Mouse (Mus musculus) hindbrain, embryonic 12.5 days (tissue): Measurements from ENCODE around the gene Dbn1. TPM values are rescaled to one million over a fixed set of nuclear protein-coding genes. Genes with fewer than 3 reads are reported as not detected.
"Not testable (repeated sequence)": the region's sequence is repeated elsewhere in the genome, so short reads cannot be mapped to it uniquely, and the experiment has no call there.

Experiments used
- ATAC-seq: fragments of 200-750 bp; cut with Nextera tagmentation; 2 replicates; pipeline ENCODE4 v1.8.0; 2017; ENCODE audit warnings: moderate TSS enrichment; ENCODE audit not compliant: low FRiP score
- H3K27ac ChIP-seq: fragments of 300-500 bp; sonication (generic); 2 replicates; pipeline ENCODE4 v1.5.1; 2016; ENCODE audit warnings: mild to moderate bottlenecking
- H3K27me3 ChIP-seq: fragments of 300-500 bp; sonication (generic); 2 replicates; pipeline ENCODE4 v1.6.1; 2016; ENCODE audit warnings: mild to moderate bottlenecking
- H3K36me3 ChIP-seq: fragments of 300-500 bp; sonication (generic); 2 replicates; pipeline ENCODE4 v1.6.1; 2016; ENCODE audit warnings: mild to moderate bottlenecking
- H3K4me1 ChIP-seq: fragments of 300-500 bp; sonication (generic); 2 replicates; pipeline ENCODE4 v1.6.1; 2016
- H3K4me2 ChIP-seq: fragments of 300-500 bp; sonication (generic); replicated peaks from 2 replicates; pipeline ENCODE4 v1.6.1; 2016; ENCODE audit warnings: mild to moderate bottlenecking
- H3K4me3 ChIP-seq: fragments of 300-500 bp; sonication (generic); 2 replicates; pipeline ENCODE4 v1.5.1; 2016; ENCODE audit warnings: mild to moderate bottlenecking
- H3K9ac ChIP-seq: fragments of 300-500 bp; sonication (generic); 2 replicates; pipeline ENCODE4 v1.6.1; 2016; ENCODE audit warnings: mild to moderate bottlenecking, moderate library complexity
- H3K9me3 ChIP-seq: fragments of 300-500 bp; sonication (generic); replicated peaks from 2 replicates; pipeline ENCODE4 v1.6.1; 2016; ENCODE audit warnings: mild to moderate bottlenecking
- WGBS: fragments of 180-500 bp; shearing (Covaris S2); methylation state at CpG from one replicate; pipeline ENCODE4 v1.1.7; 2016; 5-methylcytosine and 5-hydroxymethylcytosine counted together
- microRNA-seq: library from miRNA; unstranded; fragments of <30 nt; microRNA quantifications from one replicate; pipeline ENCODE4, GENCODE M21; 2017
- polyA plus RNA-seq: library from polyadenylated mRNA; unstranded; fragments of >200 nt; fragmentation: Nextera tagmentation; extraction: Ambion mirVana; gene quantifications from 2 replicates; pipeline ENCODE4 v1.2.1, GENCODE M21; 2016

Gene Dbn1
- polyA plus RNA-seq, 1 experiment from 2014 or later: 585 TPM

DNA sequence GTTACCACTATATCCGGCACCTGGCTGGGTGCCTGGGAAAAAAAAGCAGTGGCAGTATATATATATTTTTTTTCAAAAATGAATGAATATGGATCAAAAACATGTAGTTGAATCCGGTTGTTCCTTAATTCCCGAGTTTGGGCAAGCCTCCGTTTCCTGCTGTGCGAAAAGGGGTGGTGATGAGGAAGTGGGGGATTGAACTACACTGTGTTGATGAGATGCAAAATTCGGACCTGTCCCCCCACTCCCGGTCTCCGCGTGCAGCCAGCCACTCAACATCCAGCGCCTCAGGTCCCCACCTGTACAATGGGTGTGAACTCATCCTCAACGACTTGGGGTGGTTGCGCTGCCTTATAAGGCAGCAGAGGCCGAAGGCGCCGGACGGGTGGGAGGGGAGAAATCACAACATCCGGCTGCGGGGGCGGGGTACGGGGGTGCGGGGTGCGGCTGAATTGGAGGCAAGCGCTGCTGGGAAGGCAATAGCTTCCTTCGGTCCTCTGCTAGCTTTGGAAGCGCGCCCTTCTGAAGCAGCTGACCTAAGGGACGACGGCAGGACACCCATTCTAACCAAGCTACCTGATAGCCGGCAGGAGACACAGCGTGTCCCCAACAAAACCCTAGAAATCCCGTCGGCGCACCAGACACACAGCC lies 43.5 kb downstream of the Dbn1 start:
- Histone ChIP-seq H3K9me3 (no peaks in the 10 kb centered on the region), H3K36me3 (no peaks in the 10 kb centered on the region), H3K27ac (peak overlapping the region; percentile 96), H3K4me1 (peaks cover 30% of the 10 kb centered on the region), H3K27me3 (no peaks in the 10 kb centered on the region), H3K4me3 (peak overlapping the region; percentile 87), H3K9ac (peak overlapping the region; percentile 73), H3K4me2 (peak overlapping the region; percentile 87)
- ATAC-seq: peak; percentile 80
- 1% methylated on average over 33 of the region's 33 CpGs for WGBS

DNA sequence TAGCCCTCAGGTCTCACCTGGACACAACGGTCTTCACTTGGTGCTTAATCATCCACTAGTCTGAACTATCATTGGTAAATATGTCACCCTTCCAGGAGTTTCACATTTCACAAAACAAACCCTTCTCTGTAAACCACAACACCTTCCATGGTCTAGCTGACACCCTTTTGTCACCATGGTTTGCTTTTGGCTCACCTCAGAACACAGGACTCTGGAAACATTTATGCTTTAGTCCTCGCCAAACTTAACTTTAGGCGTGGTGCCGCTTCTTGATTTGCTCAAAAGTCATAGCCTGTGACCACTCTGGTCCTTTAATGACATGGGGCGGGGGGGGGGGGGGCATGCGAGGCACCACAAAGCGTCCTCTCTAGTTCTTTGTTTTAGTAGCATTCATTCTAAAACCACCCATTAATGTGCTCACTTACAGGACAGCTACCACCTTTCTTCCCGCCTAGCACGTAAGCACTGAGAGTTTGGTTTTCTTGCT lies 44.1 kb downstream of the Dbn1 start:
- no peak for ATAC-seq

DNA sequence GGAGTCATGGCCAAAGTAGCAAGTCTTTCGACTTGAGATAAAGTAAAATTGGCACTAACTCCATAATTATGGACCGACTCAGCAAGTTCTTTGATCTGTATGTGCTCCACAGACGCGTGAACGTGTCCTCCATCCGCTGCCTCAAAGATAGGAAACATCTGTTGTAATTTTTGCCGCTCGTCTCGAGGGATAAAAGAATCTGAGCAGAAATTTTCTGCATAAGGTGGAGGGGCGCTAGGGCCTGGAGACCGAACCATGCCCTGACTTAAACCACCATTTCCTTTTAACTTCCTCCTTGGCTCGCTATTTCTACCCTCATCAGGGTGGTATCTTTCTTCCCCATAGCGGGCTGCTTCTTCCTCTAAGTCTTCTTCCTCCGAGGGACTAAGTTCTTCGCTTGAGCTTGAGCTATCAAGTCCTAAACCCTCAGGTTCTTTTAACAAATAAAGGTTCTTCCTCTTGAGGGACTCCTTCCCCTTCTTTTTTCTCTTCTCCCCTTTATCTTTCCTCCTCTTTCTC lies 50.7 kb downstream of the Dbn1 start:
- WGBS: 86% methylated on average over 15 of the region's 15 CpGs
- not testable (repeated sequence) for H3K27ac ChIP-seq, H3K4me3 ChIP-seq

More for the DNA sequence above, 44.1 kb downstream of the Dbn1 start:
- peaks cover 30% of the 10 kb centered on the region for H3K4me1 ChIP-seq
- H3K27me3 ChIP-seq: no peaks in the 10 kb centered on the region
- peak overlapping the region; percentile 96 for H3K27ac ChIP-seq
- H3K4me2 ChIP-seq: peak overlapping the region; percentile 87
- no peaks in the 10 kb centered on the region for H3K36me3 ChIP-seq
- WGBS: 48% methylated on average over 9 of the region's 9 CpGs
- H3K9me3 ChIP-seq: no peaks in the 10 kb centered on the region
- H3K4me3 ChIP-seq: peak overlapping the region; percentile 87
- peak overlapping the region; percentile 73; the same call in 1 of the 2 replicates for H3K9ac ChIP-seq

DNA sequence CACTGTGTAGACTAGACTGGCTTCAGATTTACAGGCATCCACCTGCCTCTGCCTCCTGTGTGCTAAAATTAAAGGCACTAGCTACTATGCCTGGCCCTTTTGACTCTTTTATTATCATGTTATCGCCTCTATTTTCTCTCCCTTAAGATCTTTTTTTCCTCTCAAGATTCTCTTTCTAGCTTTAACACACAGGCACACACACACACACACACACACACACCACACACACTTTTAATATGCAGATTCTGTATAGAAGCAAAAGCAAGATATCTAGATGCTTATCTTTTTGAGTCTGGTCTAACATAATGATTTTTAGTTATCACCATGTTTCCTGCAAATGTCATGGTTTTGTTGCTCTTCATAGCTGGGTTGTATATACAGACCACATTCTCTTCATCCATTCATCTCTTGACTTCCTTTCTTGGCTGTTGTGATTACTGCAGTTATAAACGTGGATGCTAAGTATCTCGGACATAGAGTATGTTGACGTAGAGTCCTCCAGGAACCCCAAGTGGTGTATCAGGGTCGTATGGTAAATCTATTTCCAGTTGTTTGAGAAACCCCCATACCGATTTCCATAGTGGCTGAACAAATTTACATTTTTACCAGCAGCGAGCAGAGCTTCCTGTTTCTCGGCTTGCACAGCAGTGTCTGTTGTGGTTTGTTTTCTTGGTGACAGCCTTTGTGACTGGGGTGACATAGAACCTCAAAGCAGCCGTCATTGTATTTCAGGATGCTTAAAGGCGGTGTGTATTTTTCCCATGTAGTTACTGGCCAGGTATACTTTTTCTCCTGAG lies 55.8 kb downstream of the Dbn1 start:
- no peaks in the 10 kb centered on the region for H3K36me3 ChIP-seq
- H3K27ac ChIP-seq: no peak overlapping the region
- ATAC-seq: no peak
- H3K4me2 ChIP-seq: no peak overlapping the region
- 0 out of 2 replicates have a peak, but pooled peaks cover 6% of the 10 kb centered on the region for H3K9me3 ChIP-seq
- no peaks in the 10 kb centered on the region for H3K27me3 ChIP-seq
- no peaks in the 10 kb centered on the region for H3K4me1 ChIP-seq
- no peak overlapping the region for H3K4me3 ChIP-seq
- 75% methylated on average over 10 of the region's 10 CpGs for WGBS
- H3K9ac ChIP-seq: no peak overlapping the region

More for the DNA sequence above, 50.7 kb downstream of the Dbn1 start:
- H3K9me3 ChIP-seq: peaks cover 11% of the 10 kb centered on the region
- ATAC-seq, H3K9ac ChIP-seq, H3K36me3 ChIP-seq, H3K4me1 ChIP-seq, H3K4me2 ChIP-seq, H3K27me3 ChIP-seq: not testable (repeated sequence)

GRCm38 (mm10) chr13:55430566-55430965 lies 57.3 kb downstream of the Dbn1 start:
- Histone ChIP-seq H3K9ac (no peak overlapping the region), H3K36me3 (no peaks in the 10 kb centered on the region), H3K9me3 (0 out of 2 replicates have a peak, but pooled peaks cover 6% of the 10 kb centered on the region), H3K4me2 (no peak overlapping the region), H3K4me3 (no peak overlapping the region), H3K27me3 (no peaks in the 10 kb centered on the region), H3K4me1 (no peaks in the 10 kb centered on the region), H3K27ac (no peak overlapping the region)
- WGBS: 75% methylated on average over 2 of the region's 2 CpGs
- ATAC-seq: no peak

DNA sequence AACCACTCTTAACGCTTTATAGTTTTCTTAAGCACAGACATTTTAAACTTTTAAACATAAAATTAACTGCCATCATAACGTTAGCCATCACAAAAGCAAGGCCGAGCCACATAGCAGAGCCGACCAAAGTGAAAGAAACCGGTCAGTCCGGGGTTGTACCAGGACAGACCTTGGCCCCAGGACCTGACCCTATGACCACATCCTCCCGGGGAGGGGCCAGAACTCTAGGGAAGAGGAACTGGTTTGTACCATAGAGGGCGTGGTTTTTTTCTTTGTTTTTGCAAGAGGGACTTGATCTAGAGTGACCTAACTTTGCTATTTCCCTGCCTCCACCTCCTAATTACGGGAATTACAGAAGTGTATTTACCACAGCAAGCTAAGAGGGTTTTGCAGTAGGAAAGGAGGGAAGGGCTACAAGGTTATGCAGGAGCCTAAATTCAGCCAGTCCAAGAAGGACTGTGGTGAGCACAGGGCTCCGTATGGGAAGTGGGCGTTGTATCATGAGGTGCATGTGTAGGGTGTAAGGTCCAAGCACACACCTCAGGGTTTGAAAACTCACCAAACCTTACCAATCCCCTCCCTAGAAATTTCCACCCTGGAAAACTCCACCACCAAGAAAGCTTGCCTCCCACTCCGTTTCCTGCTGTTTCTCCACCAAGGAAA lies 58.6 kb downstream of the Dbn1 start:
- Histone ChIP-seq H3K9me3 (0 out of 2 replicates have a peak, but pooled peaks cover 6% of the 10 kb centered on the region), H3K36me3 (no peaks in the 10 kb centered on the region), H3K4me3 (no peak overlapping the region), H3K27me3 (no peaks in the 10 kb centered on the region), H3K27ac (no peak overlapping the region), H3K4me2 (no peak overlapping the region), H3K4me1 (no peaks in the 10 kb centered on the region), H3K9ac (no peak overlapping the region)
- ATAC-seq: no peak
- 77% methylated on average over 12 of the region's 12 CpGs for WGBS

GRCm38 (mm10) chr13:55426613-55427012 lies 61.3 kb downstream of the Dbn1 start, which contains the start of gene F12:
Gene F12, minus strand, starts transcription at chr13:55426793.
- H3K36me3 ChIP-seq: no peaks in the 10 kb centered on the region
- no peak within 1 kb of the TSS for H3K4me2 ChIP-seq
- 92% methylated on average over 10 of the region's 10 CpGs for WGBS
- peaks cover 18% of the 10 kb centered on the region for H3K27me3 ChIP-seq
- H3K9me3 ChIP-seq: no peaks in the 10 kb centered on the region
- no peaks in the 10 kb centered on the region; the same call in 1 of the 2 replicates for H3K4me1 ChIP-seq
- H3K9ac ChIP-seq: no peak within 1 kb of the TSS
- ATAC-seq: no peak
- H3K4me3 ChIP-seq: no peak within 1 kb of the TSS
- no peak within 1 kb of the TSS for H3K27ac ChIP-seq

Small RNA genes within 50 kb of the gene (microRNA-seq; reads per million reads assigned to microRNA genes)
- gene Mir6943 (not detected), gene Mir6944 (120 reads per million, percentile 49 among the genes with 10 or more reads in this experiment), gene Mir6945 (2.2 reads per million)

Other genes with a start within 250 kb of the Dbn1 start
- gene Prelid1, start 167.6 kb downstream of the Dbn1 start, polyA plus RNA-seq: 310 and 344 TPM in 2 replicates
- 101 and 105 TPM in 2 replicates for gene Rab24, start 166.2 kb downstream of the Dbn1 start, polyA plus RNA-seq
- 22.2 and 24.3 TPM in 2 replicates for gene Mxd3, start 158.3 kb downstream of the Dbn1 start, polyA plus RNA-seq
- gene Lman2, start 125.3 kb downstream of the Dbn1 start, polyA plus RNA-seq: 88.1 and 92.8 TPM in 2 replicates
- 0.35 and 0.78 TPM in 2 replicates for gene Rgs14, start 118.4 kb downstream of the Dbn1 start, polyA plus RNA-seq
- 0.10 TPM in 1 of 2 replicates, not detected in the other for gene Slc34a1, start 89.9 kb downstream of the Dbn1 start, polyA plus RNA-seq
- gene Pfn3, start 72.9 kb downstream of the Dbn1 start, polyA plus RNA-seq: not detected in 2 replicates
- 0.16 TPM in 1 of 2 replicates, not detected in the other for gene F12, start 61.3 kb downstream of the Dbn1 start, polyA plus RNA-seq
- 48.9 and 54.4 TPM in 2 replicates for gene Grk6, start 43.0 kb downstream of the Dbn1 start, polyA plus RNA-seq
- 1.1 and 1.5 TPM in 2 replicates for gene Prr7, start 23.8 kb downstream of the Dbn1 start, polyA plus RNA-seq
- 154 and 158 TPM in 2 replicates for gene Pdlim7, start 25.6 kb upstream of the Dbn1 start, polyA plus RNA-seq
- gene Dok3, start 41.2 kb upstream of the Dbn1 start, polyA plus RNA-seq: 3.7 and 4.7 TPM in 2 replicates
- 64.0 and 64.6 TPM in 2 replicates for gene Ddx41, start 48.5 kb upstream of the Dbn1 start, polyA plus RNA-seq
- gene Fam193b, start 83.0 kb upstream of the Dbn1 start, polyA plus RNA-seq: 67.4 and 71.9 TPM in 2 replicates
- 113 and 128 TPM in 2 replicates for gene Tmed9, start 85.6 kb upstream of the Dbn1 start, polyA plus RNA-seq
- gene B4galt7, start 111.8 kb upstream of the Dbn1 start, polyA plus RNA-seq: 42.5 and 43.4 TPM in 2 replicates
- 74.1 and 75.9 TPM in 2 replicates for gene Caml, start 134.9 kb upstream of the Dbn1 start, polyA plus RNA-seq
- 41.1 and 41.2 TPM in 2 replicates for gene Ddx46, start 146.9 kb upstream of the Dbn1 start, polyA plus RNA-seq
- 74.6 and 78.4 TPM in 2 replicates for gene B230219D22Rik, start 205.0 kb upstream of the Dbn1 start, polyA plus RNA-seq
- 105 and 110 TPM in 2 replicates for gene Txndc15, start 226.5 kb upstream of the Dbn1 start, polyA plus RNA-seq
- 32.1 and 34.1 TPM in 2 replicates for gene Pcbd2, start 239.3 kb upstream of the Dbn1 start, polyA plus RNA-seq